Mouse (Mus musculus) MEL (cell line): ENCODE data around the gene Plxdc2.

Experiments used
- CTCF ChIP-seq, 3 experiments: IDR thresholded peaks in 2 of 3; conservative IDR thresholded peaks in 1 of 3; 2 replicates each; pipeline ENCODE4 v1.5.1; 2011 to 2012; ENCODE audit warnings: low read length in 3 of 3, low read depth in 2 of 3, mild to moderate bottlenecking in 2 of 3, improper control_type of control experiment in 1 of 3, inconsistent platforms in 1 of 3, mixed read lengths in 1 of 3, moderate library complexity in 1 of 3; ENCODE audit not compliant: control insufficient read depth in 1 of 3, insufficient read depth in 1 of 3, poor library complexity in 1 of 3, severe bottlenecking in 1 of 3
- MAZ ChIP-seq: IDR thresholded peaks from 2 replicates; pipeline ENCODE4 v1.6.1; 2012; ENCODE audit warnings: low read depth, mild to moderate bottlenecking, inconsistent platforms, low read length, improper control_type of control experiment
- SMC3 ChIP-seq: IDR thresholded peaks from 2 replicates; pipeline ENCODE4 v1.6.1; 2011; ENCODE audit warnings: low read depth, low read length, improper control_type of control experiment

- TF ChIP-seq SMC3 (no peak), CTCF (IDR thresholded peaks at IDR 0.05 in 2 of 3, conservative IDR thresholded peaks at IDR 0.05 in 1 of 3; ENCODE audit: control insufficient read depth in 1 of 3, insufficient read depth in 1 of 3, low read depth in 2 of 3, low read length in 3 of 3, poor library complexity in 1 of 3, severe bottlenecking in 1 of 3) (no peak), MAZ (no peak)
Measured at GRCm38 (mm10) chr2:16365830-16366401, 9.8 kb downstream of the Plxdc2 start.
